Mouse (Mus musculus) common myeloid progenitor, adult 5-6 weeks (primary cell): ENCODE results near the gene Lbhd2. TPM values are rescaled to one million over a fixed set of nuclear protein-coding genes. Genes with fewer than 3 reads are reported as not detected.

ENCODE experiments used
- ATAC-seq: replicated peaks from 2 replicates; pipeline ENCODE4 v1.8.0; 2016; ENCODE audit warnings: low read depth, mild to moderate bottlenecking, moderate TSS enrichment, inconsistent platforms; ENCODE audit not compliant: poor library complexity, severe bottlenecking
- total RNA-seq: library from RNA; stranded (forward); fragments of 200-1000, 187-1606 nt; gene quantifications from 2 replicates; pipeline ENCODE4 v1.2.3, GENCODE M21; 2017

Gene Lbhd2
- total RNA-seq, 1 experiment from 2014 or later: not detected

DNA sequence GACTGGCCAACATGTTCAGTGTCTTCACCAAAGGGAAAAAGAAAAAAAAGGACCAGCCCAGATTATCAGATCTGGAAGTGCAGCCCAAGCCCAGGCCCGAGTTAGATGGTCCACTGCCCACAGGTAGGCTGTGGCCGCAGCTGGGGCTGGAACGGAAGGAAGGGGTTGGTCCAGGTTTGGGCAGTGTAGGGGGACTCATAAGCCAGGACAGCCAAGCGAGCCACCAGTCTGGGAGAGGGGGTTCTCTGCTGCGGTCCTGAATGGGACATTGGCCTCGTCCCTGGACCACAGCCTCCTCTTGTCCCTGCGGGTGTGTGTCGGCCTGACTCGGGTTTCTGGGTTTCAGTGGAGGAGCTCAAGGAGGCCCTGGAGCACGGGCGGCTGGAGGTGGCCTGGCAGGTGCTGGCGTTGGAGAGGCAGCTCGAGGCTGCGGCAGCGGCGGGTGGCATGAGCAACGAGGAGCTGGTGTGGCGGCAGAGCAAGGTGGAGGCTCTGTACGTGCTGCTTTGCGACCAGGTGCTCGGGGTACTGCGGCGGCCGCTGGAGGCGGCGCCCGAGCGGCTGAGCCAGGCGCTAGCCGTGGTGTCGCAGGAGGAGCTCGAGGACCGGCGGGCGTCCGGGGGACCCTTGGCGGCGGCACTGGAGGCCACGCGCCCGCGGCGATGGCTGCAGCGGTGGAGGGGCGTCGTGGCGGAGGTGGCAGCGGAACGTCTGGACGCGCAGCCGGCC is 38.7 kb downstream of the Lbhd2 start:
- no peak for ATAC-seq

DNA sequence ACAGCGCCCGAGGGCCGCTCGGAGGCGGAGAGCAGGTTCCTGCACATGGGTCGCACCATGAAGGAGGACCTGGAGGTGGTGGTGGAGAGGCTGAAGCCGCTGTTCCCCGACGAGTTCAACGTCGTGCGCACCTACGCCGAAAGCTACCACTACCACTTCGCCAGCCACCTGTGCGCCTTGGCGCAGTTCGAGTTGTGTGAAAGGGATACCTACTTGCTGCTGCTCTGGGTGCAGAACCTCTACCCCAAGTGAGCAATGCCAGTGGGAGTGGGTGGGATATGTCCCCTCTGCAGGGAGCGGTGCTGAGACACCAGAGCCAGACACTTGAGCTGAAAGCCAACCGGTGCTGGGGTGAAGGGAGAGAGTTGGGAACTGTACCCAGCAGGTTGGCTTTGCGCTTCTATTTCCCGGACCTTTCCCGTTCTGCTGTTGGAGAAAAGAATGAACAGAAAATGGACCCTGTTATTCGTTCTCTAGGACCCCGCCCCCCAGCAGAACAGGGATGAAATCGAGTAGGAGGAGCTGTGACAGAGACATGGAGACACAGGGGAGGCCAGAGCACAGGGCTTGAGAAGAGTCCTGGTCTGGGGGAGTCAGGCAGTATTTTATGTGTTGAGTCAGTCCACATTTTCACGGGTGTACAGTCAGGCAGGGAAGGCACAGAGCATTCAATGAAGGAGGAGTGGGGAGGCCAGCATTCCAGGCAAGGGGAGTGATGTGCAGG is 39.4 kb downstream of the Lbhd2 start:
- ATAC-seq: no peak

DNA sequence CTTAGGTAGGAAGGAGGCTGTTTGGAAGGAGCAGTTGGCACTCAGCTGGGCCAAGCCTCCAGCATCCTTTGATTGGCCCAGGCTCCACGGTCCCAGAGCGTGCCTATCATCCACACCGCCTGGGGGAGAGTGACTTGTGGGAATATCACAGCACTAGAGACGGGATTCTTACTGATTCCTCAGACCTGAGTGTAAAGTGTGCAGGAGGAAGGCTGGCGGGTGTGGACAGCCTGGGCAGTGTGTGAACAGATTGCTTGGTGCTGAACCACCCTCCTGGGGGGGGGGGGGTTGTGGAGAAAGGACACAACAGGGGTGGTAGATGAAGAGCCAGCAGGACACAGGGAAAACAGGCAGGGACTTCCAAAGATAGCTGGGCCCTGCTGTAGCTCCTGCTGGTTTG is 40.1 kb downstream of the Lbhd2 start:
- ATAC-seq: no peak

DNA sequence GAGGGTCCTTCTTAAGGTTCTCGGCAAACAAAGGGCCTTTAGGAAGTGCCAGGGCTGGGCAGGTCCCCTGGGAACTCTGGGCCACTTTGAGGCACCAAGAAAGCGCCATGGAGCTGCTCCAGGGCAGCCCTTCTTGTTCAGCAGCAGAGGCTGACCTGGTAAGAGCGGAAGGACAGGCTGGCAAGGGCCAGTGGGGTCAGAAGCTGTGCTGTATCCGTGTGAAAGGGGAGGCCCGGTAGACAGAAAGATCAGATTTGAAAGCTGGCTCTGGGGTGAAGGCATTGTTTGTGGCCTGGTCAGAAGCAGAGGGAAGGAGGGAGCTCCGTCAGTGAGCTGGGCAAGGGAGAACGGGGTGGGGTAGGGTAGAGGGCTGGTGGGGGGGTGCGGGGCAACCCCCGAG is 40.7 kb downstream of the Lbhd2 start:
- no peak for ATAC-seq

DNA sequence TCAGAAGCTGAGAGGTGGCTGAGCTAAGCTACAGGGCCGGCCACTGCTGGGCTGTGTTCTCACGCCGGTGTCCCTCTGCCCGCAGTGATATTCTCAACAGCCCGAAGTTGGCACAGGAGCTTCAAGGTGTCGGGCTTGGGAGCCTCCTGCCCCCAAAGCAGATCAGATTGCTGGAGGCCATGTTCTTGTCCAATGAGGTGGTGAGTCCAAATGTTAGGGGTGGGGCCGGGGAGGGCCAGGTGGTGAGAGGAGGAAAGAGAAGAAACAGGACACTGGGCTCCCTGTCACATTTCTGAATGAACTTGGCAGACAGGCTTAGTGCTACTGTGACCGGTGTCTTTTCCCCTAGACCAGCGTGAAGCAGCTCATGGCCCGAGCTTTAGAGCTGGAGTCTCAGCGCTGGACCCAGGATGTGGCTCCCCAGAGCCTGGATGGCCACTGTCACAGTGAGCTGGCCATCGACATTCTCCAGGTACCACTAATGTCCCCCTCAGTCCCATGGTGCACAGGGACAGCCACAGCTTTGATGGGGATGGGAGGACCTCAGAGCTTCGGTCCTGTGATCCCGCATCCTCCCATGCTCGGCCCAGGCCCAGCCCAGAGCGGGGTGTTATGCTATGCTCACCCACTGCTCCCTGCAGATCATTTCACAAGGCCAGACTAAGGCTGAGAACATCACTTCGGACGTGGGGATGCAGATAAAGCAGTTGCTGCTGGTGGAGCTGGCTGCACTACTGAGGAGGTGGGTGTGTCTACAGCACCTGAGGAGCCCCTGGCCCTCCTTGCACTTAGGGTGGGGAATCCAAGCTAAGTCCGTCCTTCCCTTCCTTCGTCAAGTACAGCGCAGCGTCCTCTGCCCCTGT is 41.5 kb downstream of the Lbhd2 start:
- no peak for ATAC-seq

DNA sequence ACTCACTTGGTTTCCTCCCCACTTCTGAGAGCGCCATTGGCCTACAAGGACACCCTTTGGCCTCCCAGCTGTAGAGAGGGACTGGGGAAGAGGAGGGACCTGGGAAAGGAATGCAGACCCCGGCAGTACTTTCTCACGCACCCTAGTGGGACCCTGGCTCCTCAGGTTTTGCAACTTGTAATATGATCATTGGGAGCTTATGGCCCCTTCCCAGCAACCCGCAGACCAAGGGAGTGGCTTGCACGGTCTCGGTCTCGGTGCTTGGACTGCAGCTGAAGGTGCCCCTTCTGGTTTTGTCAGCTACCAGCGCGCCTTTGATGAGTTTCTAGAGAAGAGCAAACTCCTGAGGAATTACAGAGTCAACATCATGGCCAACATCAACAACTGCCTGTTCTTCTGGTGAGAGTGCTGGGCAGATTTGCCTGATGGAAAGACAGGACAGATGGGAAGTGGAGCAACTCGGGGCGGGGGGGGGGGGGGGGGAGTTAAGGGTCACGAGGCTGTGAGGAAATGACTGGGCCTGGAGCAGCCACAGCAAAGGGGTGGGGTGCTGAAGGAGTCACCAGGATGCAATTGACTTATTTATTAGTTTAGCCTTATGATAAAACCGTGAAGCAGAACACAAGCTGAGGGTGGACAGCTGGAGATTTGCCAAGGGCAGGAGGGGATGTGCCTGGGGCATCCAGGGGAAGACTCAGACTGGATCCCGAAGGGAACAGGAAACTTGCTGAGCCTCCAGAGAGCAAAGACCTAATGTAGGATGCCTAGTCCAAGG is 42.5 kb downstream of the Lbhd2 start:
- no peak for ATAC-seq

DNA sequence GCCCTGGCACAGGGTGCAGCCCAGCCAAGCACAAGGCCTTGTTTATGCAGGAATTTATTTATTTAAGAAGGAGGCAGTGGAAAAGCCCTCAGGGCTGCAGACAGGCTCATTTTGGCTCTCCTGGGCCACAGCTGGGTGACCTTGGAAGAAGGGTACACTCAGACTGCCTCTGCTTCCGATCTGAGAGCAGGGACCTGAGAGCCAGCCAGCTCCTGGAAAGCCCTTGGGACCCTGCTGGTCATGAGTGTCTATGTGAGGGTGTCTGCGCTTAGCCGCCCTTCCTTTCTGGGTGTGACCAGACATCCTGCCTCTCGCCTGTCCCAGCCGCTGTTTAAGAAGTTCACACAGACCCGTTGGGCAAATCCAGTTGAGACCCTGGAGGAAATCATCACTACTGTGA is 43.8 kb downstream of the Lbhd2 start:
- no peak for ATAC-seq

DNA sequence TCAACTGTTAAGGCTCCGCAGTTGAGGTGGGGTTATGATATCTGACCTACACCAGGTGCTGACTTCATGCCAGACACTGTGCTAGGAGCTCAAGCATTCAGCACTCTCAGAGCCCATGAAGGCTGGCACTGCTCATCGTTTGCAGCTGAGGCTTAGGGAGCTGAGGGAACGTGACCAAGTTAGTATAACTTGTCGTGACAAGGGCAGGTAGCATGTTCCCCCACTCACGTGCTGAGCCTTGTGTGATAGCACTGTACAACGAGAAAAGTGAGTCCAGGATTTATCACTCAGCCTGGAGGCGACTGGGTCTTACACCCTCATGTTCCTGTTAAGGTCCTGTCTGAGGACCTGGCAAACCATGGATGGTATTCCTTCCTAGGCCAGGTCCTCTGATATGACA is 45.0 kb downstream of the Lbhd2 start:
- ATAC-seq: no peak

DNA sequence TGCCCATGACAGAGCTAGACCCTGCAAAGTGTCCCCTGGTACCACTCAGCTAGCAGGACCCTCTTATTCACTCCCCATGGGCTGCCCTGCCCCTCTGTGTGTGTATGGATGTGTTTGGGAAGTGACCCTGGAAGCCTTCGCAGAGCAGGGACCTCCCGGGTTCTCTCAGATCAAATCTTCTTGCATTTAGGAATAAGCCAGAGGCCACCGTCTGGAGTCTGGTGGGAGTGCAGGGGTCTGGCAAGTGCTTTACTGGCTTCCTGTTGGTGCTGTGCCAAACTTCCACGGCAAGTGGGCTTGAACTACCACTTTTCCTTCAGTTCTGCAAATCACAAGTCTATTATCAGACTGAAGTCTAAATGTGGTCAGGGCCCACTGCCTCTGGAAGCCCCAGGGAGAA is 47.4 kb downstream of the Lbhd2 start:
- ATAC-seq: peak; percentile 39; the same call in 1 of the 2 replicates

DNA sequence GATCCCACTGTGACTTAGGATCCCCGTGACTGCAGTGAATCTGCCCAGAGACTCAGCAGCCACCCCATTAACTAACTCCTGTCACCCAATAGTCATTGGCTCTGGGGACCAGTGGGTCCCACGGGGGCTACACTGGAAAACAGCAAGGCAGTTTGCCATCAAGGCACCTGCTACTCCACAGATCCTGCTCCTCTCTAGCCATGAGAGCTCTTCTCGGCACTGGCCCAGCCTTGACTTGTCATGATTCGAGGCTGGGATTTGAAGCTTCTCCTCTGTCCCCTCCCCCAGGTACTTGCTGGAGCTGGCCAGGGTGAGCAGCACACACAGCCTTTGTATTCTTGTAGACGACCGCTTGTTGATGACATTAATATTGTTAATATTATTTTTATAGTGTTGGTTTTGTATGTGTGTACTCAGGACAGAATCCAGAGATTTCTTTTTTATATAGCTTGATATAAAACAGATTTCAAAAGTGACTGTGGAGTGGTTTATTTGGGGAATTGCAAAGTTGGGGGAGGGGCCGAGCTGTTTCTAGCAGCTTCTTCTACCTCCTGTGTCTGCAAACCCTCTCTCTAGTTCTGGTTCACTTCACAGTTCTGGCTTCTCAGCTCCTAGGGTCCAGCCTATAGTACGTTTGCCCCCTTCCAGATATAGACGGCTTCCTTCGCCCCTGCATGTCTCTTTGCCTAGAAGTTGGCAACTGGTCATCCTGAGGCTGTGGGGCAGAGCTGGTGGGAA is 48.1 kb downstream of the Lbhd2 start:
- no peak for ATAC-seq

DNA sequence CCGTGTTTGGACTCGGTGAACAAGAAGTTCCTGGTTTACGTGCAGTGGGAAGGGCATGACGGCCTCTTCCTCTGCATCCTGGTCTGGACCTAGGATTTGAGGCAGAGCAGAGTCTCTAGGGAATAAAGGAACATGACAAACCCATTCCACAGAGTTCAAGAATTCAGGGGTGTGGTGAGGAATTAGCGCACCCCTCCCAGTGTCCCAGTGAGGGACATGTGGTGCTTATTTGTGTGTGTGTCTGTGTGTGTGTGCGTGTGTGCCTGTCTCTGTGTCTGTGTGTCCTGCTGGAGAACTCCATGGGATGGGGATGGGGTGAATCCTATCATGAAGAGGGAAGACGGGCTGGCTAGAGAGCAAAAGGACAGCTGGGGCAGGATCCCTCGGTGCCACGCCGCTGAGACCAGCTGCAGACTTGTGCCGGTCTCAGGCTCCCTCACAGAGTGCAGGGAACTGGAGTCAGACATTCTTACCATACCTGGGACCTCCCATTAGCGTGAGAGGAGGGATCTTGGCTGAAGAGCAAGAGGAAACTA is 48.8 kb downstream of the Lbhd2 start:
- no peak for ATAC-seq

DNA sequence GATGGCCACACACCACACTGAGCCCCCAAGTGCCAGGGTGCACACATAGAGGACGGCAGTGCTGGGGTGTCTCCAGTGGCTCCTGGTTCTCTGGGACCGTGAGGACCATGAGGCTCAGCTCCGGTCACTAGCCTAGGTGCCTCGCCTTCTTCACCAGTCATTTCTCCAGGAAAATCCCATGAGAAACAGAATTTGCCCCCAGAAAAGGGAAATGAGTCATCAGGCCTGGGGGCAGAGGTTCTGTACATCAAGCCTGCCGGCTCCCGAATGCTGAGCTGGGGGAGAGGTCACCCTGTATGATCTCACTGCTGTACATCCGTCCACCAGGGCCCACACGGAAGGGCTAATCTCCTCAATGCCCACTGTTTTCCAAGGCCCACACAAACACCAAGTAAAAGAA is 49.3 kb downstream of the Lbhd2 start:
- ATAC-seq: no peak

DNA sequence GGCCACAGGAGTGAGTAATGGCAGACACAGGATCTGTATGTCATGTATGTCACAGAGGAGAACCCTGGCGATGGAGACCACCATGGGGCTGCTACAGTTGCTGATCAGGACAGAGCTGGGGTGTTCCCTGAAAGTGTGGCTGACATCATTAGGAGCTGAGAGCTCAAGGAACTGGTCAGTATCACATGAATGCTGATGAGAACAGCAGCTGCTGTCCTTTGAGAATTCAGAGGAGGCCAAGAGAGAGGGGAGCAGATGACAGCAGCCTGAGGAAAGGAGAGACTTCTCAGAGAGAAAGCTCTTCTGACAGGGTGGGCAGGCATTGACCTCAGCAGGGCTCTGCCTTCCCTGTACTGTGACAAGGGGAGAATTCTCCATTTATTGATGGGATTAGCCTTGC is 51.1 kb downstream of the Lbhd2 start:
- no peak for ATAC-seq

Other genes starting within 250 kb of the Lbhd2 start
- 11.6 and 15.7 TPM in 2 replicates for gene Traf3, start 240.4 kb upstream of the Lbhd2 start, total RNA-seq
- gene 4930595D18Rik, start 222.3 kb upstream of the Lbhd2 start, total RNA-seq: 0.32 TPM in 1 of 2 replicates, not detected in the other
- gene Amn, start 135.7 kb upstream of the Lbhd2 start, total RNA-seq: not detected in 2 replicates
- 2.0 and 2.4 TPM in 2 replicates for gene Cdc42bpb, start 29.1 kb upstream of the Lbhd2 start, total RNA-seq
- 0.32 TPM in 1 of 2 replicates, not detected in the other for gene Exoc3l4, start 10.2 kb downstream of the Lbhd2 start, total RNA-seq
- 60.2 and 79.0 TPM in 2 replicates for gene Tnfaip2, start 35.7 kb downstream of the Lbhd2 start, total RNA-seq
- not detected in 2 replicates for gene Gm266, start 79.0 kb downstream of the Lbhd2 start, total RNA-seq
- 309 and 347 TPM in 2 replicates for gene Eif5, start 131.2 kb downstream of the Lbhd2 start, total RNA-seq
- gene Mark3, start 167.7 kb downstream of the Lbhd2 start, total RNA-seq: 60.4 and 76.4 TPM in 2 replicates